Mouse (Mus musculus) hindbrain, postnatal 0 days (tissue): Measurements from ENCODE around the gene Efna4. TPM values are rescaled to one million over a fixed set of nuclear protein-coding genes. Genes with fewer than 3 reads are reported as not detected.

Source experiments
- ATAC-seq: fragments of 200-750 bp; cut with Nextera tagmentation; 2 replicates; pipeline ENCODE4 v1.8.0; 2017; ENCODE audit warnings: mild to moderate bottlenecking, moderate TSS enrichment, moderate library complexity
- DNase-seq: peaks from one replicate; pipeline ENCODE4 v3.0.0-alpha.2; 2015; ENCODE audit warnings: low spot score
- H3K27ac ChIP-seq: fragments of 300-500 bp; sonication (generic); 2 replicates; pipeline ENCODE4 v1.5.1; 2014; ENCODE audit warnings: mild to moderate bottlenecking
- H3K27me3 ChIP-seq: fragments of 300-500 bp; sonication (generic); 2 replicates; pipeline ENCODE4 v1.6.1; 2014; ENCODE audit warnings: low read length, mixed read lengths; ENCODE audit not compliant: insufficient read depth
- H3K36me3 ChIP-seq: fragments of 300-500 bp; sonication (generic); 2 replicates; pipeline ENCODE4 v1.6.1; 2014; ENCODE audit warnings: low read length, mixed read lengths; ENCODE audit not compliant: insufficient read depth
- H3K4me1 ChIP-seq: fragments of 300-500 bp; sonication (generic); 2 replicates; pipeline ENCODE4 v1.6.1; 2014; ENCODE audit warnings: antibody characterized with exemption, low read length, mixed read lengths; ENCODE audit not compliant: insufficient read depth
- H3K4me2 ChIP-seq: fragments of 300-500 bp; sonication (generic); 2 replicates; pipeline ENCODE4 v1.6.1; 2014; ENCODE audit warnings: low read depth, mild to moderate bottlenecking, low read length, moderate library complexity, mixed read lengths
- H3K4me3 ChIP-seq: fragments of 300-500 bp; sonication (generic); 2 replicates; pipeline ENCODE4 v1.5.1; 2014; ENCODE audit warnings: low read length
- H3K9ac ChIP-seq: fragments of 300-500 bp; sonication (generic); replicated peaks from 2 replicates; pipeline ENCODE4 v1.6.1; 2014; ENCODE audit warnings: mild to moderate bottlenecking, low read length, moderate library complexity, mixed read lengths
- H3K9me3 ChIP-seq: fragments of 300-500 bp; sonication (generic); 2 replicates; pipeline ENCODE4 v1.6.1; 2016; ENCODE audit warnings: low read length, mixed read lengths
- CTCF ChIP-seq: IDR thresholded peaks from 2 replicates; pipeline ENCODE4 v1.5.1; 2016; ENCODE audit warnings: antibody characterized with exemption, control low read depth, low read depth
- WGBS: fragments of 180-500 bp; shearing (Covaris S2); extraction: QIAGEN DNeasy Blood & Tissue Kit; methylation state at CpG from one replicate; pipeline ENCODE4 v1.1.7; 2014; 5-methylcytosine and 5-hydroxymethylcytosine counted together
- polyA plus RNA-seq: library from polyadenylated mRNA; unstranded; fragments of >200 nt; fragmentation: Nextera tagmentation; extraction: Ambion mirVana; gene quantifications from 2 replicates; pipeline ENCODE4 v1.2.1, GENCODE M21; 2015
- total RNA-seq: library from RNA; depleted of rRNA; stranded (reverse); fragments of >200 nt; gene quantifications from 2 replicates; pipeline ENCODE4 v1.2.3, GENCODE M21; 2014; rRNA removed

The Efna4 gene
- total RNA-seq (7.6 and 9.6 TPM in 2 replicates), polyA plus RNA-seq (3.5 and 4.2 TPM in 2 replicates)

- DNase-seq (peak; percentile 76), ATAC-seq (peak; percentile 73)
- no peaks in the 10 kb centered on the region for H3K9me3 ChIP-seq
- peaks cover 13% of the 10 kb centered on the region; the same call in 1 of the 2 replicates for H3K4me1 ChIP-seq
- peak within 1 kb of the TSS; percentile 72 for H3K4me2 ChIP-seq
- H3K9ac ChIP-seq, result peak within 1 kb of the TSS; percentile 54
- peak within 1 kb of the TSS; percentile 62 for H3K4me3 ChIP-seq
- no peak within 1 kb of the TSS for H3K27ac ChIP-seq
- peaks cover 3% of the 10 kb centered on the region; the same call in 1 of the 2 replicates for H3K36me3 ChIP-seq
- TF ChIP-seq CTCF, result no peak; the same call in 1 of the 2 replicates
- under 1% methylated on average over 44 of the region's 44 CpGs for WGBS
- H3K27me3 ChIP-seq, result no peaks in the 10 kb centered on the region
These were observed at the start of gene Efna4 for GRCm38 (mm10) chr3:89337721-89338578. Efna4 (minus strand) TSS chr3:89338028.

GRCm38 (mm10) chr3:89386438-89387420 is 48.9 kb upstream of the Efna4 start:
- WGBS, result 59% methylated on average over 17 of the region's 17 CpGs
- Histone ChIP-seq H3K36me3 (no peaks in the 10 kb centered on the region), H3K27ac (no peak overlapping the region), H3K4me3 (no peak overlapping the region), H3K4me1 (peaks cover 11% of the 10 kb centered on the region; the same call in 1 of the 2 replicates), H3K9me3 (no peaks in the 10 kb centered on the region), H3K27me3 (no peaks in the 10 kb centered on the region), H3K4me2 (no peak overlapping the region), H3K9ac (no peak overlapping the region)
- ATAC-seq, result no peak
- DNase-seq, result no peak
- no peak for TF ChIP-seq CTCF

- no peak for ATAC-seq
- Histone ChIP-seq H3K27me3 (no peaks in the 10 kb centered on the region), H3K9ac (no peak overlapping the region), H3K27ac (no peak overlapping the region), H3K4me2 (no peak overlapping the region), H3K9me3 (no peaks in the 10 kb centered on the region), H3K4me3 (no peak overlapping the region), H3K4me1 (peaks cover 1% of the 10 kb centered on the region; the same call in 1 of the 2 replicates), H3K36me3 (no peaks in the 10 kb centered on the region)
- TF ChIP-seq CTCF, result no peak
- no peak for DNase-seq
- 55% methylated on average over 10 of the region's 11 CpGs for WGBS
These were observed 47.6 kb upstream of the Efna4 start for GRCm38 (mm10) chr3:89385451-89385850.

- Histone ChIP-seq H3K9me3 (no peaks in the 10 kb centered on the region), H3K27me3 (no peaks in the 10 kb centered on the region), H3K4me2 (no peak overlapping the region), H3K36me3 (no peaks in the 10 kb centered on the region), H3K4me1 (no peaks in the 10 kb centered on the region), H3K9ac (no peak overlapping the region), H3K4me3 (no peak overlapping the region), H3K27ac (no peak overlapping the region)
- no peak for DNase-seq
- no peak for TF ChIP-seq CTCF
- WGBS, result 75% methylated on average over 11 of the region's 12 CpGs
- no peak for ATAC-seq
These were observed 46.7 kb upstream of the Efna4 start for GRCm38 (mm10) chr3:89384331-89385076.

- no peaks in the 10 kb centered on the region for H3K27me3 ChIP-seq
- no peaks in the 10 kb centered on the region for H3K36me3 ChIP-seq
- no peak overlapping the region for H3K27ac ChIP-seq
- H3K9me3 ChIP-seq, result no peaks in the 10 kb centered on the region
- ATAC-seq (no peak), DNase-seq (no peak)
- H3K9ac ChIP-seq, result no peak overlapping the region
- TF ChIP-seq CTCF, result no peak
- no peak overlapping the region for H3K4me2 ChIP-seq
- 83% methylated on average over 5 of the region's 5 CpGs for WGBS
- H3K4me3 ChIP-seq, result no peak overlapping the region
- H3K4me1 ChIP-seq, result 0 out of 2 replicates have a peak, but pooled peaks cover 2% of the 10 kb centered on the region
These were observed 45.9 kb upstream of the Efna4 start for GRCm38 (mm10) chr3:89383651-89384255.
